15 mouse cellular contexts compared by ENCODE assay signal in genomic region chr12:56114446-56114845, GRCm38 (mm10).
"Had no signal": no experiment of that assay in that cellular context is flagged by ENCODE, and none has a peak within 500 bp of the region (broad histone marks: within the 10 kb centered on the region; RNA-seq: fewer than 3 reads in every experiment).

No protein-coding gene starts in this region.

- H3K4me3 ChIP-seq: megakaryocyte, embryonic 14.5 days; midbrain, embryonic 13.5 days; midbrain, embryonic 15.5 days; neural tube, embryonic 12.5 days; stomach, embryonic 15.5 days had no signal

- H3K4me2 ChIP-seq: lung, embryonic 14.5 days; midbrain, embryonic 11.5 days; midbrain, embryonic 13.5 days; midbrain, embryonic 15.5 days; neural tube, embryonic 12.5 days; stomach, embryonic 15.5 days had no signal

- DNase-seq: lung, adult 18-20 months; lung, embryonic 14.5 days; lung, postnatal 10 days; right cerebral cortex, postnatal 14 days; thymus, adult 2 months; thymus, postnatal 25 days; thymus, postnatal 4 days had no signal

- H3K27ac ChIP-seq: macrophage; midbrain, embryonic 13.5 days; midbrain, embryonic 15.5 days; neural tube, embryonic 12.5 days; stomach, embryonic 15.5 days; stomach, postnatal 0 days had no signal

- H3K9me3 ChIP-seq: megakaryocyte, embryonic 14.5 days; midbrain, embryonic 13.5 days; midbrain, embryonic 15.5 days; neural tube, embryonic 12.5 days; stomach, embryonic 15.5 days had no signal

- H3K4me1 ChIP-seq: megakaryocyte, embryonic 14.5 days; midbrain, embryonic 13.5 days; midbrain, embryonic 15.5 days; neural tube, embryonic 12.5 days; stomach, embryonic 15.5 days had no signal

- ATAC-seq: midbrain, embryonic 13.5 days; midbrain, embryonic 15.5 days had no signal

- H3K27me3 ChIP-seq: megakaryocyte, embryonic 14.5 days; midbrain, embryonic 13.5 days; midbrain, embryonic 15.5 days; neural tube, embryonic 12.5 days; stomach, embryonic 15.5 days had no signal

- H3K9ac ChIP-seq: lung, embryonic 14.5 days; midbrain, embryonic 13.5 days; midbrain, embryonic 15.5 days; neural tube, embryonic 12.5 days; stomach, embryonic 15.5 days had no signal

- H3K36me3 ChIP-seq: midbrain, embryonic 13.5 days; midbrain, embryonic 15.5 days; neural tube, embryonic 12.5 days; stomach, embryonic 15.5 days had no signal
